Mouse (Mus musculus): ENCODE measurements around the gene Rhox4a. TPM values are rescaled to one million over a fixed set of nuclear protein-coding genes. Genes with fewer than 3 reads are reported as not detected.
"Not testable (repeated sequence)": the region's sequence is repeated elsewhere in the genome, so short reads cannot be mapped to it uniquely, and the experiment has no call there.

Rhox4a gene
- polyA plus RNA-seq (2015; fragmentation: Nextera tagmentation; extraction: Ambion mirVana) = not detected in 2 replicates

- 96% methylated on average over 10 of the region's 19 CpGs for WGBS
- not testable (repeated sequence) for H3K4me3 ChIP-seq (ENCODE audit: low read length); ATAC-seq; H3K9me3 ChIP-seq (ENCODE audit: control insufficient read depth, low read length); H3K9ac ChIP-seq (ENCODE audit: low read depth, low read length); H3K36me3 ChIP-seq (ENCODE audit: control insufficient read depth, insufficient read depth, low read length); H3K27me3 ChIP-seq (replicated peaks; ENCODE audit: control insufficient read depth, insufficient read depth, low read length); H3K27ac ChIP-seq (ENCODE audit: low read length); H3K4me2 ChIP-seq (ENCODE audit: low read depth, low read length); H3K4me1 ChIP-seq (ENCODE audit: control insufficient read depth, insufficient read depth, low read length)
Observed at GRCm38 (mm10) chrX:37265038-37265437, at the start of gene Rhox4a. Rhox4a (plus strand) TSS chrX:37265338.

GRCm38 (mm10) chrX:37222158-37222557 is 43.0 kb upstream of the Rhox4a start, which contains the start of gene Rhox1:
Rhox1 (minus strand) TSS chrX:37222258.
- not testable (repeated sequence) for H3K4me2 ChIP-seq (ENCODE audit: low read depth, low read length); H3K36me3 ChIP-seq (ENCODE audit: control insufficient read depth, insufficient read depth, low read length); ATAC-seq; H3K27ac ChIP-seq (ENCODE audit: low read length); H3K9ac ChIP-seq (ENCODE audit: low read depth, low read length); H3K4me3 ChIP-seq (ENCODE audit: low read length); H3K9me3 ChIP-seq (ENCODE audit: control insufficient read depth, low read length); H3K27me3 ChIP-seq (replicated peaks; ENCODE audit: control insufficient read depth, insufficient read depth, low read length); H3K4me1 ChIP-seq (ENCODE audit: control insufficient read depth, insufficient read depth, low read length)
- WGBS = 71% methylated on average over 1 of the region's 1 CpGs

- H3K9me3 ChIP-seq (ENCODE audit: control insufficient read depth, low read length); H3K4me3 ChIP-seq (ENCODE audit: low read length); H3K27me3 ChIP-seq (replicated peaks; ENCODE audit: control insufficient read depth, insufficient read depth, low read length); H3K36me3 ChIP-seq (ENCODE audit: control insufficient read depth, insufficient read depth, low read length); H3K27ac ChIP-seq (ENCODE audit: low read length); H3K4me2 ChIP-seq (ENCODE audit: low read depth, low read length); H3K9ac ChIP-seq (ENCODE audit: low read depth, low read length); H3K4me1 ChIP-seq (ENCODE audit: control insufficient read depth, insufficient read depth, low read length); ATAC-seq: not testable (repeated sequence)
- WGBS = no CpG with 5 or more reads among the region's 9 CpGs
Observed at GRCm38 (mm10) chrX:37244676-37245075, 20.5 kb upstream of the Rhox4a start, which contains the start of gene Rhox2a. Rhox2a (plus strand) TSS chrX:37244976.

GRCm38 (mm10) chrX:37249619-37250018 is 15.5 kb upstream of the Rhox4a start, which contains the start of gene Rhox3a:
Rhox3a (plus strand) TSS chrX:37249919.
- not testable (repeated sequence) for H3K9ac ChIP-seq (ENCODE audit: low read depth, low read length); H3K4me1 ChIP-seq (ENCODE audit: control insufficient read depth, insufficient read depth, low read length); H3K27ac ChIP-seq (ENCODE audit: low read length); H3K9me3 ChIP-seq (ENCODE audit: control insufficient read depth, low read length); H3K36me3 ChIP-seq (ENCODE audit: control insufficient read depth, insufficient read depth, low read length); H3K4me3 ChIP-seq (ENCODE audit: low read length); H3K4me2 ChIP-seq (ENCODE audit: low read depth, low read length); ATAC-seq; H3K27me3 ChIP-seq (replicated peaks; ENCODE audit: control insufficient read depth, insufficient read depth, low read length)
- WGBS = no CpG with 5 or more reads among the region's 3 CpGs

Other genes starting within 250 kb of the Rhox4a start
- 0.11 TPM in 2 replicates for gene Sowahd, start 216.5 kb upstream of the Rhox4a start, polyA plus RNA-seq (2015; fragmentation: Nextera tagmentation; extraction: Ambion mirVana)
- gene Rpl39, start 179.9 kb upstream of the Rhox4a start, polyA plus RNA-seq (2015; fragmentation: Nextera tagmentation; extraction: Ambion mirVana) = 429 and 442 TPM in 2 replicates
- 12.1 and 14.2 TPM in 2 replicates for gene Upf3b, start 155.0 kb upstream of the Rhox4a start, polyA plus RNA-seq (2015; fragmentation: Nextera tagmentation; extraction: Ambion mirVana)
- gene Nkap, start 138.5 kb upstream of the Rhox4a start, polyA plus RNA-seq (2015; fragmentation: Nextera tagmentation; extraction: Ambion mirVana) = 10.8 and 10.9 TPM in 2 replicates
- not detected in 2 replicates for gene Akap14, start 96.5 kb upstream of the Rhox4a start, polyA plus RNA-seq (2015; fragmentation: Nextera tagmentation; extraction: Ambion mirVana)
- 382 and 399 TPM in 2 replicates for gene Ndufa1, start 74.2 kb upstream of the Rhox4a start, polyA plus RNA-seq (2015; fragmentation: Nextera tagmentation; extraction: Ambion mirVana)
- gene Rnf113a1, start 74.1 kb upstream of the Rhox4a start, polyA plus RNA-seq (2015; fragmentation: Nextera tagmentation; extraction: Ambion mirVana) = 7.6 and 8.1 TPM in 2 replicates
- not detected in 2 replicates for gene Gm9, start 54.3 kb upstream of the Rhox4a start, polyA plus RNA-seq (2015; fragmentation: Nextera tagmentation; extraction: Ambion mirVana)
- not detected in 2 replicates for gene Rhox1, start 43.1 kb upstream of the Rhox4a start, polyA plus RNA-seq (2015; fragmentation: Nextera tagmentation; extraction: Ambion mirVana)
- gene Rhox2a, start 20.4 kb upstream of the Rhox4a start, polyA plus RNA-seq (2015; fragmentation: Nextera tagmentation; extraction: Ambion mirVana) = not detected in 2 replicates
- gene Rhox3a, start 15.4 kb upstream of the Rhox4a start, polyA plus RNA-seq (2015; fragmentation: Nextera tagmentation; extraction: Ambion mirVana) = not detected in 2 replicates
- gene Rhox3a2, start 114.7 kb downstream of the Rhox4a start, polyA plus RNA-seq (2015; fragmentation: Nextera tagmentation; extraction: Ambion mirVana) = not detected in 2 replicates
- not detected in 2 replicates for gene Rhox4a2, start 125.5 kb downstream of the Rhox4a start, polyA plus RNA-seq (2015; fragmentation: Nextera tagmentation; extraction: Ambion mirVana)
- not detected in 2 replicates for gene Rhox2b, start 146.7 kb downstream of the Rhox4a start, polyA plus RNA-seq (2015; fragmentation: Nextera tagmentation; extraction: Ambion mirVana)
- gene Rhox4b, start 167.2 kb downstream of the Rhox4a start, polyA plus RNA-seq (2015; fragmentation: Nextera tagmentation; extraction: Ambion mirVana) = not detected in 2 replicates
- not detected in 2 replicates for gene Rhox2c, start 188.3 kb downstream of the Rhox4a start, polyA plus RNA-seq (2015; fragmentation: Nextera tagmentation; extraction: Ambion mirVana)
- gene Rhox3c, start 193.2 kb downstream of the Rhox4a start, polyA plus RNA-seq (2015; fragmentation: Nextera tagmentation; extraction: Ambion mirVana) = not detected in 2 replicates
- not detected in 2 replicates for gene Rhox4c, start 215.0 kb downstream of the Rhox4a start, polyA plus RNA-seq (2015; fragmentation: Nextera tagmentation; extraction: Ambion mirVana)
- gene Rhox2d, start 228.1 kb downstream of the Rhox4a start, polyA plus RNA-seq (2015; fragmentation: Nextera tagmentation; extraction: Ambion mirVana) = not detected in 2 replicates
- not detected in 2 replicates for gene Rhox4d, start 249.0 kb downstream of the Rhox4a start, polyA plus RNA-seq (2015; fragmentation: Nextera tagmentation; extraction: Ambion mirVana)